8 mouse cellular contexts compared by ENCODE assay signal in the genomic region with DNA sequence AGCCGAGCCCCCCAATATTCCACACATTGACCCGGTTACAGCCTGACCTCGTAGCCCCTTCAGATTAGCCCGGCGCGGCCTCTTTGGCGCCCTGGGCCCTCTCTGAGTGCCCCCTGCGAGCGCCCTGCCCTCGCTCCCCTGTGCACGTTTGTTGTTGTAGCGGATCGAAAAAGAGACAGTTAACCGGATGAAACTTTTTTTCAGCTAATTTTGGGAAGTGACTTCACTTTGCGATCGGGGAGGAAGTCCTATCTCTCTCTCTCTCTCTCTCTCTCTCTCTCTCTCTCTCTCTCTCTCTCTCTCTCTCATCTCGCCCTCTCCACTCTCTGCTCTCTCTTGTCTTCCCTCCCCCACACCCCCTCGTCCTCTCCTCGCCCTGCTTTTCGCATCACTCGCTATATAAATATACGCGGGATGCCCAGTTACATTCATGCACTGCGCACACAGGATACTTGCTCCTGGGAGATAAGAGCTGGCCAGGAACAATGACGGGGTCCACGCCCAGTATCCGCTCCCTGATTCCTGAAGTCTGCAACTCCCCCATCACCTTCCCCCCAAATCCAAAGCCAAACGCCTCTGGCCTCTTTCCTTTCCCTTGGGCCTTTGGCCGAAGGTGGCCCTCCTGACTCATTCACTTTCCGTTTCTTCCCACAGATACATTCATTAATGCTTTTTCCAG. TPM values are rescaled to one million over a fixed set of nuclear protein-coding genes. Genes with fewer than 3 reads are reported as not detected.
A peak's percentile ranks its signal among the peaks of the same experiment; 100 is the strongest.
DNase-seq lines count a peak whose midpoint lies in the region; ATAC-seq lines count a peak whose summit lies in the region.

No protein-coding gene starts in this region.

- peak overlapping the region; percentile 50 for H3K4me3 ChIP-seq in forebrain, embryonic 16.5 days (replicated peaks; ENCODE audit: low read length)
- peak overlapping the region; percentile 65 for H3K4me3 ChIP-seq in liver, embryonic 16.5 days (ENCODE audit: low read depth, low read length)
- H3K4me3 ChIP-seq in neural tube, embryonic 11.5 days (ENCODE audit: low read depth, low read length) = peak overlapping the region; percentile 65

- no peaks in the 10 kb centered on the region for H3K9me3 ChIP-seq in forebrain, embryonic 16.5 days (ENCODE audit: control insufficient read depth, low read length)
- no peaks in the 10 kb centered on the region for H3K9me3 ChIP-seq in liver, embryonic 16.5 days (replicated peaks; ENCODE audit: control insufficient read depth, low read length)
- H3K9me3 ChIP-seq in neural tube, embryonic 11.5 days (ENCODE audit: control insufficient read depth, low read length) = no peaks in the 10 kb centered on the region

- no peak for ATAC-seq in forebrain, embryonic 16.5 days
- ATAC-seq in liver, embryonic 16.5 days (ENCODE audit: low read depth) = peak; percentile 55
- ATAC-seq in neural tube, embryonic 11.5 days (ENCODE audit: insufficient read depth, low FRiP score, low TSS enrichment) = no peak

- peak overlapping the region; percentile 92 for H3K4me2 ChIP-seq in forebrain, embryonic 16.5 days (ENCODE audit: low read length)
- H3K4me2 ChIP-seq in liver, embryonic 16.5 days (ENCODE audit: low read depth, low read length) = peak overlapping the region; percentile 65
- H3K4me2 ChIP-seq in neural tube, embryonic 11.5 days (ENCODE audit: low read depth) = peak overlapping the region; percentile 90

- peak; percentile 20 for DNase-seq in urinary bladder, postnatal 25 days (ENCODE audit: low spot score)
- DNase-seq in urinary bladder, adult 2 months (ENCODE audit: low spot score) = no peak
- DNase-seq in induced T-regulatory cell, adult 2 months (ENCODE audit: low read depth) = peak; percentile 83
- peak; percentile 59 for DNase-seq in neural tube, embryonic 11.5 days (ENCODE audit: low spot score)
- no peak for DNase-seq in cerebellum, adult 11-12 months
- DNase-seq in frontal cortex, adult 2 months (ENCODE audit: extremely low spot score in 1 of 2, low spot score in 1 of 2) = no peak

- H3K36me3 ChIP-seq in forebrain, embryonic 16.5 days (ENCODE audit: control insufficient read depth, insufficient read depth) = no peaks in the 10 kb centered on the region
- no peaks in the 10 kb centered on the region for H3K36me3 ChIP-seq in liver, embryonic 16.5 days (ENCODE audit: control insufficient read depth, insufficient read depth)
- no peaks in the 10 kb centered on the region for H3K36me3 ChIP-seq in neural tube, embryonic 11.5 days (ENCODE audit: control insufficient read depth, insufficient read depth, low read length)

- H3K27me3 ChIP-seq in forebrain, embryonic 16.5 days (replicated peaks; ENCODE audit: control insufficient read depth, insufficient read depth, low read length) = peaks cover 66% of the 10 kb centered on the region
- H3K27me3 ChIP-seq in liver, embryonic 16.5 days (ENCODE audit: control insufficient read depth, insufficient read depth, low read depth, low read length) = peaks cover 66% of the 10 kb centered on the region
- peaks cover 51% of the 10 kb centered on the region for H3K27me3 ChIP-seq in neural tube, embryonic 11.5 days (ENCODE audit: control insufficient read depth, insufficient read depth, low read length)

- H3K9ac ChIP-seq in forebrain, embryonic 16.5 days (replicated peaks; ENCODE audit: low read depth, low read length) = peak overlapping the region; percentile 59
- peak overlapping the region; percentile 68 for H3K9ac ChIP-seq in liver, embryonic 16.5 days (ENCODE audit: low read depth, low read length)
- H3K9ac ChIP-seq in neural tube, embryonic 11.5 days (ENCODE audit: low read length) = peak overlapping the region; percentile 84

- H3K27ac ChIP-seq in forebrain, embryonic 16.5 days (ENCODE audit: low read length) = peak overlapping the region; percentile 10; the same call in 1 of the 2 replicates
- peak overlapping the region; percentile 81 for H3K27ac ChIP-seq in liver, embryonic 16.5 days (ENCODE audit: low read length)
- peak overlapping the region; percentile 76 for H3K27ac ChIP-seq in neural tube, embryonic 11.5 days (ENCODE audit: low read depth, low read length)

- WGBS in forebrain, embryonic 16.5 days = 0% methylated on average over 30 of the region's 30 CpGs
- 0% methylated on average over 30 of the region's 30 CpGs for WGBS in liver, embryonic 16.5 days (ENCODE audit: insufficient replicate concordance)
- under 1% methylated on average over 30 of the region's 30 CpGs for WGBS in neural tube, embryonic 11.5 days

- H3K4me1 ChIP-seq in forebrain, embryonic 16.5 days (replicated peaks; ENCODE audit: control insufficient read depth, insufficient read depth, low read length) = peaks cover 43% of the 10 kb centered on the region
- H3K4me1 ChIP-seq in liver, embryonic 16.5 days (ENCODE audit: control insufficient read depth, low read depth, low read length) = peaks cover 8% of the 10 kb centered on the region
- H3K4me1 ChIP-seq in neural tube, embryonic 11.5 days (ENCODE audit: control insufficient read depth, insufficient read depth, low read length) = peaks cover 21% of the 10 kb centered on the region

RNA-seq across cellular contexts. Expression of a gene that starts 1.3 kb away (rescaled TPM):
- polyA plus RNA-seq in urinary bladder, adult 2 months (2012; rRNA removed) = 6.0 and 7.6 TPM in 2 replicates
- 7.3 and 7.8 TPM in 2 replicates for polyA plus RNA-seq in forebrain, embryonic 16.5 days (2015; fragmentation: Nextera tagmentation; extraction: Ambion mirVana)
- 6.9 and 8.2 TPM in 2 replicates for polyA plus RNA-seq in liver, embryonic 16.5 days (2015; fragmentation: Nextera tagmentation; extraction: Ambion mirVana)
- polyA plus RNA-seq in neural tube, embryonic 11.5 days (2014; fragmentation: Nextera tagmentation; extraction: Ambion mirVana) = 22.8 and 24.4 TPM in 2 replicates
- 3.1 and 4.6 TPM in 2 replicates for polyA plus RNA-seq in frontal cortex, adult 2 months (2012; rRNA removed)

Comparison
In these comparisons a context has a peak if more than half of its experiments do, and no peak if none do; other contexts are left out.
1. DNase-seq: peak in urinary bladder, postnatal 25 days (single experiment), induced T-regulatory cell, adult 2 months (single experiment) and neural tube, embryonic 11.5 days (single experiment); none in urinary bladder, adult 2 months (single experiment), cerebellum, adult 11-12 months (single experiment) and frontal cortex, adult 2 months (0 of 2).
2. H3K27ac ChIP-seq: peak in every context shown above with its lines; median percentile 81 in liver, embryonic 16.5 days; 76 in neural tube, embryonic 11.5 days; 10 in forebrain, embryonic 16.5 days.
3. Peak in every context shown above with its lines, with median percentiles within 50 percentile points of each other: H3K4me2 ChIP-seq, H3K4me3 ChIP-seq and H3K9ac ChIP-seq.